Mouse (Mus musculus) MEL (cell line): ENCODE measurements around the gene Klhl22. TPM values are rescaled to one million over a fixed set of nuclear protein-coding genes. Genes with fewer than 3 reads are reported as not detected.
A peak's percentile ranks its signal among the peaks of the same experiment; 100 is the strongest.

Experiments used
- DNase-seq: peaks from one replicate; pipeline ENCODE4 v3.0.0; 2011; ENCODE audit warnings: low read depth, low spot score
- H3K27ac ChIP-seq: 2 replicates; pipeline ENCODE4 v1.5.1; 2012; ENCODE audit warnings: low read depth, mild to moderate bottlenecking, control low read depth, low read length, moderate library complexity; ENCODE audit not compliant: control insufficient read depth
- H3K27me3 ChIP-seq, 2 experiments: fragments of 150-350 bp in 1 of 2; sonication (generic) in 1 of 2; 2 replicates each; pipeline ENCODE4 v1.6.1; 2012; ENCODE audit warnings: low read length in 2 of 2, mild to moderate bottlenecking in 2 of 2, improper control_type of control experiment in 1 of 2, moderate library complexity in 1 of 2; ENCODE audit not compliant: insufficient read depth in 2 of 2, control insufficient read depth in 1 of 2
- H3K36me3 ChIP-seq, 2 experiments: 2 replicates each; pipeline ENCODE4 v1.6.1; 2012 to 2014; ENCODE audit warnings: low read length in 2 of 2, improper control_type of control experiment in 1 of 2, inconsistent platforms in 1 of 2, mild to moderate bottlenecking in 1 of 2; ENCODE audit not compliant: insufficient read depth in 2 of 2, control insufficient read depth in 1 of 2
- H3K4me1 ChIP-seq, 2 experiments: fragments of 150-350 bp in 1 of 2; sonication (generic) in 1 of 2; 2 replicates each; pipeline ENCODE4 v1.6.1; 2012; ENCODE audit warnings: low read length in 2 of 2, improper control_type of control experiment in 1 of 2, mild to moderate bottlenecking in 1 of 2; ENCODE audit not compliant: insufficient read depth in 2 of 2, control insufficient read depth in 1 of 2
- H3K4me3 ChIP-seq, 2 experiments: fragments of 150-350 bp in 1 of 2; sonication (generic) in 1 of 2; 2 replicates each; pipeline ENCODE4 v1.5.1; 2012; ENCODE audit warnings: low read depth in 2 of 2, low read length in 2 of 2, mild to moderate bottlenecking in 2 of 2, moderate library complexity in 2 of 2, control low read depth in 1 of 2, improper control_type of control experiment in 1 of 2; ENCODE audit not compliant: control insufficient read depth in 1 of 2, insufficient read depth in 1 of 2
- H3K79me2 ChIP-seq: 2 replicates; pipeline ENCODE4 v1.6.1; 2012; ENCODE audit warnings: mild to moderate bottlenecking, low read length, moderate library complexity; ENCODE audit not compliant: control insufficient read depth, poor library complexity, insufficient read depth
- H3K9ac ChIP-seq: 2 replicates; pipeline ENCODE4 v1.6.1; 2012; ENCODE audit warnings: low read depth, mild to moderate bottlenecking, control low read depth, low read length, moderate library complexity; ENCODE audit not compliant: control insufficient read depth, poor library complexity, severe bottlenecking
- H3K9me3 ChIP-seq: fragments of 150-350 bp; sonication (generic); replicated peaks from 2 replicates; pipeline ENCODE4 v1.6.1; 2012; ENCODE audit warnings: mild to moderate bottlenecking, low read length, improper control_type of control experiment, moderate library complexity; ENCODE audit not compliant: insufficient read depth
- BHLHE40 ChIP-seq: IDR thresholded peaks from 2 replicates; pipeline ENCODE4 v1.6.1; 2012; ENCODE audit warnings: low read depth, mild to moderate bottlenecking, inconsistent platforms, low read length, improper control_type of control experiment, borderline replicate concordance
- CHD1 ChIP-seq: IDR thresholded peaks from 2 replicates; pipeline ENCODE4 v1.6.1; 2012; ENCODE audit warnings: low read depth, mild to moderate bottlenecking, inconsistent platforms, low read length, improper control_type of control experiment
- CHD2 ChIP-seq: IDR thresholded peaks from 2 replicates; pipeline ENCODE4 v1.6.1; 2011; ENCODE audit warnings: low read length, improper control_type of control experiment
- CTCF ChIP-seq, 3 experiments: IDR thresholded peaks in 2 of 3; conservative IDR thresholded peaks in 1 of 3; 2 replicates each; pipeline ENCODE4 v1.5.1; 2011 to 2012; ENCODE audit warnings: low read length in 3 of 3, low read depth in 2 of 3, mild to moderate bottlenecking in 2 of 3, improper control_type of control experiment in 1 of 3, inconsistent platforms in 1 of 3, mixed read lengths in 1 of 3, moderate library complexity in 1 of 3; ENCODE audit not compliant: control insufficient read depth in 1 of 3, insufficient read depth in 1 of 3, poor library complexity in 1 of 3, severe bottlenecking in 1 of 3
- E2F4 ChIP-seq: IDR thresholded peaks from 2 replicates; pipeline ENCODE4 v1.6.1; 2011; ENCODE audit warnings: low read depth, low read length, improper control_type of control experiment, borderline replicate concordance
- EP300 ChIP-seq, 2 experiments: IDR thresholded peaks; 2 replicates each; pipeline ENCODE4 v1.6.1; 2011; ENCODE audit warnings: improper control_type of control experiment in 2 of 2, low read length in 2 of 2, low read depth in 1 of 2, mild to moderate bottlenecking in 1 of 2
- GATA1 ChIP-seq: IDR thresholded peaks from 2 replicates; pipeline ENCODE4 v1.6.1; 2011; ENCODE audit warnings: low read depth, low read length, improper control_type of control experiment
- MAX ChIP-seq: IDR thresholded peaks from 2 replicates; pipeline ENCODE4 v1.6.1; 2011; ENCODE audit warnings: low read length, improper control_type of control experiment
- MEF2A ChIP-seq: IDR thresholded peaks from 2 replicates; pipeline ENCODE4 v1.6.1; 2014; ENCODE audit warnings: low read depth, mild to moderate bottlenecking, inconsistent platforms, low read length, improper control_type of control experiment; ENCODE audit not compliant: poor library complexity, insufficient replicate concordance, severe bottlenecking; ENCODE audit errors: extremely low read depth
- NELFE ChIP-seq: IDR thresholded peaks from 2 replicates; pipeline ENCODE4 v1.6.1; 2011; ENCODE audit warnings: low read depth, low read length, improper control_type of control experiment
- NRF1 ChIP-seq: IDR thresholded peaks from 2 replicates; pipeline ENCODE4 v1.6.1; 2014; ENCODE audit warnings: low read depth, mild to moderate bottlenecking, inconsistent platforms, low read length, improper control_type of control experiment, moderate library complexity; ENCODE audit not compliant: poor library complexity, insufficient read depth, severe bottlenecking
- RCOR1 ChIP-seq: IDR thresholded peaks from 2 replicates; pipeline ENCODE4 v1.6.1; 2012; ENCODE audit warnings: low read depth, mild to moderate bottlenecking, inconsistent platforms, low read length, improper control_type of control experiment
- SIN3A ChIP-seq: IDR thresholded peaks from 2 replicates; pipeline ENCODE4 v1.6.1; 2012; ENCODE audit warnings: low read length, improper control_type of control experiment, inconsistent platforms
- SMC3 ChIP-seq: IDR thresholded peaks from 2 replicates; pipeline ENCODE4 v1.6.1; 2011; ENCODE audit warnings: low read depth, low read length, improper control_type of control experiment
- TBP ChIP-seq: IDR thresholded peaks from 2 replicates; pipeline ENCODE4 v1.8.0; 2011; ENCODE audit warnings: low read depth, low read length, improper control_type of control experiment
- USF2 ChIP-seq, 2 experiments: IDR thresholded peaks; 2 replicates each; pipeline ENCODE4 v1.6.1; 2011 to 2012; ENCODE audit warnings: improper control_type of control experiment in 2 of 2, low read length in 2 of 2, borderline replicate concordance in 1 of 2, inconsistent platforms in 1 of 2, low read depth in 1 of 2, mild to moderate bottlenecking in 1 of 2; ENCODE audit not compliant: insufficient read depth in 1 of 2
- ZC3H11A ChIP-seq: IDR thresholded peaks from 2 replicates; pipeline ENCODE4 v1.6.1; 2012; ENCODE audit warnings: low read depth, mild to moderate bottlenecking, inconsistent platforms, low read length, improper control_type of control experiment
- ZMIZ1 ChIP-seq: IDR thresholded peaks from 2 replicates; pipeline ENCODE4 v1.6.1; 2012; ENCODE audit warnings: low read depth, mild to moderate bottlenecking, inconsistent platforms, low read length, improper control_type of control experiment, moderate library complexity
- ZNF384 ChIP-seq: IDR thresholded peaks from 2 replicates; pipeline ENCODE4 v1.6.1; 2012; ENCODE audit warnings: low read depth, mild to moderate bottlenecking, inconsistent platforms, low read length, improper control_type of control experiment
- polyA plus RNA-seq, 2 experiments: library from polyadenylated mRNA; stranded (reverse) in 1 of 2; unstranded in 1 of 2; fragments of >175 nt in 1 of 2; fragments of >200 nt in 1 of 2; gene quantifications; 2 replicates each; pipeline versions ENCODE4 v1.2.1 to v1.2.4; 2012; ENCODE audit warnings: low replicate concordance in 2 of 2, low read depth in 1 of 2; ENCODE audit not compliant: insufficient read length in 2 of 2, insufficient read depth in 1 of 2, missing spikeins in 1 of 2
- total RNA-seq: library from RNA; depleted of rRNA; stranded (reverse); fragments of 300-350 nt; gene quantifications from 2 replicates; pipeline ENCODE4 v1.2.3, GENCODE M21; 2012

Gene Klhl22
- total and polyA plus RNA-seq, 3 experiments: 82.4 to 191 (median 97.0) TPM

DNA sequence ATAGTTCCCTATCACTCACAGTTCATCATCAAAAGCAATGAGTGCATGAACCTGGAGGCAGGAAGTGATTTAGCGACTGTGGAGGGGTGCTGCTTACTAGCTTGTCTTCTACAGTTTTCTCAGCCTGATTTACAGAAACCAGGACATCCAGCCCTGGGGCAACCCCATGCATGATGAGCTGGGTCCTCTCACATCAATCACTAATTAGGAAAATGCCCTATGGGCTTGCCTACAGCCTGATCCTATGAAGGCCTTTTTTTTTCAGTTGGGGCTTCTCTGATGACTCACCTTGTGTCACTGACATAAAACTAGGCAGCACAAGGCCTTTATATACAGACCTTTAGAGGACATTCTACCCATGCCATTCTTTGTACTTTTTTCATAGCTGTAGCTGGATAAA is 20.3 kb downstream of the Klhl22 start:
- Histone ChIP-seq H3K36me3 (peaks cover 3 to 51% of the 10 kb centered on the region in 2 experiments; a peak in 2 of 4 replicates), H3K4me3 (no peak overlapping the region), H3K79me2 (0 out of 2 replicates have a peak, but pooled peaks cover 2% of the 10 kb centered on the region), H3K9me3 (no peaks in the 10 kb centered on the region), H3K4me1 (no peaks in the 10 kb centered on the region), H3K9ac (no peak overlapping the region), H3K27me3 (no peaks in the 10 kb centered on the region), H3K27ac (no peak overlapping the region)
- DNase-seq: no peak
- TF ChIP-seq SIN3A: no peak
- no peak for TF ChIP-seq EP300 (IDR thresholded peaks at IDR 0.05; ENCODE audit: low read depth in 1 of 2, low read length in 2 of 2)
- TF ChIP-seq ZMIZ1: no peak
- TF ChIP-seq NRF1: no peak
- no peak for TF ChIP-seq CHD2
- no peak for TF ChIP-seq RCOR1
- TF ChIP-seq USF2 (IDR thresholded peaks at IDR 0.05; ENCODE audit: borderline replicate concordance in 1 of 2, insufficient read depth in 1 of 2, low read depth in 1 of 2, low read length in 2 of 2): no peak
- TF ChIP-seq NELFE: no peak
- no peak for TF ChIP-seq E2F4
- TF ChIP-seq ZC3H11A: no peak
- no peak for TF ChIP-seq CHD1
- no peak for TF ChIP-seq BHLHE40
- TF ChIP-seq ZNF384: no peak
- TF ChIP-seq GATA1: no peak
- no peak for TF ChIP-seq TBP
- no peak for TF ChIP-seq MAX
- TF ChIP-seq CTCF (IDR thresholded peaks at IDR 0.05 in 2 of 3, conservative IDR thresholded peaks at IDR 0.05 in 1 of 3; ENCODE audit: control insufficient read depth in 1 of 3, insufficient read depth in 1 of 3, low read depth in 2 of 3, low read length in 3 of 3, poor library complexity in 1 of 3, severe bottlenecking in 1 of 3): no peak

DNA sequence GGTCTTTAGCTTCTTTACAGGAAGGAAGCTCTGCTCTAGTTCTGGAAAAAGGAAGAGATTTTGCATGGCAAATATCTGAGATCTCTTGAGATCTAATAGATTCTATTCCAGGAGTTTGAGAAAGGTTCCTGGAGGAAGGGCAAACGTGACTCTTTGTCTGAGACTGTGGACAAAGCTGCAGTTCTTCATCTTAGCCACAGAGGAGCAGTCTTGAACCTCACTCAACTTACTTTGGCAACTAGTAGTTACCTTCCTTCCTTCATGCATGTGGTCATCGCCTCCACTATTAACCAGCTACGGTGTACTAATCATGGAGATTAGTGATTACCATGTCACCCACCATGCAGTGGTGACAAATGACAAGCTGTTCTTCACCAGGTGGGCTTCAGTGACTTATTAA is 25.9 kb downstream of the Klhl22 start:
- DNase-seq: no peak
- H3K36me3 ChIP-seq: peaks cover 0 to 35% of the 10 kb centered on the region in 2 experiments; a peak in 2 of 4 replicates

More for the DNA sequence above, 25.9 kb downstream of the Klhl22 start:
- Histone ChIP-seq H3K27me3 (no peaks in the 10 kb centered on the region), H3K4me1 (no peaks in the 10 kb centered on the region), H3K27ac (no peak overlapping the region), H3K9me3 (no peaks in the 10 kb centered on the region), H3K9ac (no peak overlapping the region), H3K79me2 (no peaks in the 10 kb centered on the region), H3K4me3 (no peak overlapping the region)
- peak; percentile 15; the same call in 1 of the 2 replicates for TF ChIP-seq SMC3
- no peak for TF ChIP-seq MEF2A
- TF ChIP-seq CTCF (IDR thresholded peaks at IDR 0.05 in 2 of 3, conservative IDR thresholded peaks at IDR 0.05 in 1 of 3; ENCODE audit: control insufficient read depth in 1 of 3, insufficient read depth in 1 of 3, low read depth in 2 of 3, low read length in 3 of 3, poor library complexity in 1 of 3, severe bottlenecking in 1 of 3): peak in 2 of 3 experiments; percentile 20 to 27; a peak in 2 of 6 replicates
